Mouse (Mus musculus) brain, embryonic 14.5 days (tissue): ENCODE data around the gene Rubcn.

Experiments used
- CTCF ChIP-seq: fragments of 200-500 bp; IDR thresholded peaks from 2 replicates; pipeline ENCODE4 v1.5.1; 2012; ENCODE audit warnings: inconsistent platforms, mild to moderate bottlenecking, moderate library complexity, borderline replicate concordance; ENCODE audit not compliant: insufficient read depth, insufficient read length; ENCODE audit errors: extremely low read depth
- POLR2A ChIP-seq: fragments of 200-500 bp; IDR thresholded peaks from 2 replicates; pipeline ENCODE4 v1.6.1; 2012; ENCODE audit warnings: mild to moderate bottlenecking, inconsistent platforms, borderline replicate concordance; ENCODE audit not compliant: poor library complexity, insufficient read depth, insufficient read length, severe bottlenecking; ENCODE audit errors: extremely low read depth

- TF ChIP-seq CTCF (no peak), POLR2A (no peak)
Measured at GRCm38 (mm10) chr16:32881538-32881937, 4.0 kb upstream of the Rubcn start.
